ENCODE assay signal across 21 mouse cellular contexts in the genomic region with DNA sequence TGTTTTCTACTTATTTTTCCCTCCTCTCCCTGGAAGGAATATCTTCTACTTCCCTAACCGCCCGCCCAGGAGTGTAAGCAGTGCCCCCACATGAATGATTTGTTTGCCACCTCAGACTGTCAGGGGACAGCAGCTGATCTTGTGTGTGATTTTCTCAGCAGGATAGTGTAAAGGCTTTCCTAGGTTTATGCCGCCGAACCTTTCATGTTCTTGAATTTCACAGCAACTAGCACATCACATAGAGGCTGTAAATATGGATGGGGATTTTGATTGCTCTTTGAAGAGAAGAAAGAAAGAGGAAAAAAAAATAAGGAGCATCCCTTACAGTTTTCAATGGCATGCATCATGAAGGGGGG.
"Had no signal": no experiment of that assay in that cellular context is flagged by ENCODE, and none has a peak within 500 bp of the region (broad histone marks: within the 10 kb centered on the region; RNA-seq: fewer than 3 reads in every experiment).

No protein-coding gene starts in this region.

- H3K36me3 ChIP-seq: liver, embryonic 15.5 days; lung, embryonic 15.5 days; neural tube, embryonic 13.5 days; neural tube, embryonic 15.5 days had no signal

- H3K27me3 ChIP-seq: liver, embryonic 13.5 days; liver, embryonic 15.5 days; lung, embryonic 15.5 days; neural tube, embryonic 13.5 days; neural tube, embryonic 15.5 days had no signal

- H3K4me1 ChIP-seq: lung, embryonic 15.5 days; neural tube, embryonic 13.5 days; neural tube, embryonic 15.5 days had no signal

- ATAC-seq: lung, postnatal 0 days had no signal

- H3K9ac ChIP-seq: liver, embryonic 13.5 days; liver, embryonic 15.5 days; liver, postnatal 0 days; lung, embryonic 15.5 days; neural tube, embryonic 13.5 days; neural tube, embryonic 15.5 days had no signal

- H3K27ac ChIP-seq: liver, embryonic 13.5 days; liver, embryonic 15.5 days; lung, embryonic 15.5 days; macrophage; neural tube, embryonic 13.5 days; neural tube, embryonic 15.5 days had no signal

- H3K4me3 ChIP-seq: liver, embryonic 13.5 days; liver, embryonic 15.5 days; lung, embryonic 15.5 days; megakaryocyte, embryonic 14.5 days; myocyte; neural tube, embryonic 13.5 days; neural tube, embryonic 15.5 days had no signal

- DNase-seq: liver, embryonic 13.5 days; liver, postnatal 0 days; lung, adult 2 months; lung, postnatal 14 days; lung, postnatal 36 days; retina, postnatal 1 day; right cerebral cortex, adult 18-20 months; right cerebral cortex, postnatal 25 days; right cerebral cortex, postnatal 4 days; spleen, adult 18-20 months; thymus, adult 2 months; thymus, postnatal 25 days; thymus, postnatal 4 days had no signal

- H3K4me2 ChIP-seq: liver, embryonic 13.5 days; liver, embryonic 15.5 days; lung, embryonic 15.5 days; neural tube, embryonic 13.5 days; neural tube, embryonic 15.5 days had no signal

- H3K9me3 ChIP-seq: liver, embryonic 13.5 days; liver, embryonic 15.5 days; lung, embryonic 15.5 days; neural tube, embryonic 13.5 days; neural tube, embryonic 15.5 days had no signal
